Mouse (Mus musculus) intestine, postnatal 0 days (tissue): ENCODE data around the gene Gm4353. TPM values are rescaled to one million over a fixed set of nuclear protein-coding genes. Genes with fewer than 3 reads are reported as not detected.

Experiments used
- ATAC-seq: fragments of 200-750 bp; cut with Nextera tagmentation; 2 replicates; pipeline ENCODE4 v1.8.0; 2017; ENCODE audit warnings: mild to moderate bottlenecking, moderate TSS enrichment, moderate library complexity
- H3K27ac ChIP-seq: fragments of 300-500 bp; sonication (generic); 2 replicates; pipeline ENCODE4 v1.5.1; 2014; ENCODE audit warnings: mild to moderate bottlenecking, low read depth, low read length, moderate library complexity
- H3K27me3 ChIP-seq: fragments of 300-500 bp; sonication (generic); replicated peaks from 2 replicates; pipeline ENCODE4 v1.6.1; 2014; ENCODE audit warnings: low read length, mixed read lengths; ENCODE audit not compliant: control insufficient read depth, insufficient read depth
- H3K36me3 ChIP-seq: fragments of 300-500 bp; sonication (generic); 2 replicates; pipeline ENCODE4 v1.6.1; 2014; ENCODE audit warnings: mild to moderate bottlenecking, moderate library complexity; ENCODE audit not compliant: control insufficient read depth, insufficient read depth
- H3K4me1 ChIP-seq: fragments of 300-500 bp; sonication (generic); replicated peaks from 2 replicates; pipeline ENCODE4 v1.6.1; 2014; ENCODE audit warnings: antibody characterized with exemption, low read length, mixed read lengths; ENCODE audit not compliant: control insufficient read depth, insufficient read depth
- H3K4me2 ChIP-seq: fragments of 300-500 bp; sonication (generic); replicated peaks from 2 replicates; pipeline ENCODE4 v1.6.1; 2014; ENCODE audit warnings: low read depth, mild to moderate bottlenecking, moderate library complexity
- H3K4me3 ChIP-seq: fragments of 300-500 bp; sonication (generic); 2 replicates; pipeline ENCODE4 v1.5.1; 2014; ENCODE audit warnings: low read depth, low read length
- H3K9ac ChIP-seq: fragments of 300-500 bp; sonication (generic); 2 replicates; pipeline ENCODE4 v1.6.1; 2014; ENCODE audit warnings: mild to moderate bottlenecking, low read depth, low read length
- H3K9me3 ChIP-seq: fragments of 300-500 bp; sonication (generic); 2 replicates; pipeline ENCODE4 v1.6.1; 2016; ENCODE audit warnings: mixed run types; ENCODE audit not compliant: control insufficient read depth
- CTCF ChIP-seq: sonication (generic); IDR thresholded peaks from 2 replicates; pipeline ENCODE4 v1.5.1; 2016; ENCODE audit warnings: low read depth, mild to moderate bottlenecking, control low read depth, antibody characterized with exemption, moderate library complexity
- WGBS: fragments of 180-500 bp; shearing (Covaris S2); extraction: QIAGEN DNeasy Blood & Tissue Kit; methylation state at CpG from one replicate; pipeline ENCODE4 v1.1.7; 2014; 5-methylcytosine and 5-hydroxymethylcytosine counted together
- polyA plus RNA-seq: library from polyadenylated mRNA; unstranded; fragments of >200 nt; fragmentation: Nextera tagmentation; extraction: Ambion mirVana; gene quantifications from 2 replicates; pipeline ENCODE4 v1.2.1, GENCODE M21; 2015

Gene Gm4353
- polyA plus RNA-seq, 1 experiment from 2014 or later: 0.13 TPM

GRCm38 (mm10) chr7:116033371-116034241 is 50.8 kb downstream of the Gm4353 start:
- peaks cover 54% of the 10 kb centered on the region for H3K27me3 ChIP-seq
- TF ChIP-seq CTCF: no peak
- H3K27ac ChIP-seq: no peak overlapping the region
- H3K4me3 ChIP-seq: peak overlapping the region; percentile 70
- peaks cover 4% of the 10 kb centered on the region; the same call in 1 of the 2 replicates for H3K4me1 ChIP-seq
- no peaks in the 10 kb centered on the region for H3K36me3 ChIP-seq
- H3K4me2 ChIP-seq: peak overlapping the region; percentile 99
- under 1% methylated on average over 52 of the region's 54 CpGs for WGBS
- peak overlapping the region; percentile 13 for H3K9ac ChIP-seq
- ATAC-seq: peak; percentile 23; the same call in 1 of the 2 replicates
- H3K9me3 ChIP-seq: no peaks in the 10 kb centered on the region

Other genes with a start within 250 kb of the Gm4353 start
- gene Sox6, start 45.8 kb downstream of the Gm4353 start, polyA plus RNA-seq: 21.6 and 28.2 TPM in 2 replicates
- 117 and 120 TPM in 2 replicates for gene 1110004F10Rik, start 45.2 kb downstream of the Gm4353 start, polyA plus RNA-seq
- 17.2 and 20.2 TPM in 2 replicates for gene Plekha7, start 223.7 kb upstream of the Gm4353 start, polyA plus RNA-seq
- 471 and 493 TPM in 2 replicates for gene Rps13, start 249.6 kb upstream of the Gm4353 start, polyA plus RNA-seq